Mouse (Mus musculus) neural tube, embryonic 11.5 days (tissue): ENCODE data around the gene Tet2. TPM values are rescaled to one million over a fixed set of nuclear protein-coding genes. Genes with fewer than 3 reads are reported as not detected.

Source experiments
- ATAC-seq: fragments of 200-750 bp; cut with Nextera tagmentation; 2 replicates; pipeline ENCODE4 v1.8.0; 2017; ENCODE audit warnings: moderate number of reproducible peaks, mild to moderate bottlenecking, moderate TSS enrichment, moderate library complexity; ENCODE audit not compliant: insufficient read depth, low FRiP score, low TSS enrichment
- DNase-seq: peaks from one replicate; pipeline ENCODE4 v3.0.0-alpha.2; 2015; ENCODE audit warnings: low spot score
- H3K27ac ChIP-seq: fragments of 300-500 bp; sonication (generic); 2 replicates; pipeline ENCODE4 v1.5.1; 2014; ENCODE audit warnings: low read depth, mild to moderate bottlenecking, low read length
- H3K27me3 ChIP-seq: fragments of 300-500 bp; sonication (generic); 2 replicates; pipeline ENCODE4 v1.6.1; 2014; ENCODE audit warnings: mild to moderate bottlenecking, low read length, mixed read lengths; ENCODE audit not compliant: control insufficient read depth, insufficient read depth
- H3K36me3 ChIP-seq: fragments of 300-500 bp; sonication (generic); 2 replicates; pipeline ENCODE4 v1.6.1; 2014; ENCODE audit warnings: mild to moderate bottlenecking, low read length, moderate library complexity, mixed read lengths; ENCODE audit not compliant: control insufficient read depth, insufficient read depth
- H3K4me1 ChIP-seq: fragments of 300-500 bp; sonication (generic); 2 replicates; pipeline ENCODE4 v1.6.1; 2014; ENCODE audit warnings: low read length, mixed read lengths; ENCODE audit not compliant: control insufficient read depth, insufficient read depth
- H3K4me2 ChIP-seq: fragments of 300-500 bp; sonication (generic); 2 replicates; pipeline ENCODE4 v1.6.1; 2014; ENCODE audit warnings: low read depth, mild to moderate bottlenecking, moderate library complexity
- H3K4me3 ChIP-seq: fragments of 300-500 bp; sonication (generic); 2 replicates; pipeline ENCODE4 v1.5.1; 2014; ENCODE audit warnings: low read depth, low read length
- H3K9ac ChIP-seq: fragments of 300-500 bp; sonication (generic); 2 replicates; pipeline ENCODE4 v1.6.1; 2014; ENCODE audit warnings: mild to moderate bottlenecking, low read length
- H3K9me3 ChIP-seq: fragments of 300-500 bp; sonication (generic); 2 replicates; pipeline ENCODE4 v1.6.1; 2016; ENCODE audit warnings: low read length; ENCODE audit not compliant: control insufficient read depth
- WGBS: fragments of 180-500 bp; shearing (Covaris S2); extraction: QIAGEN DNeasy Blood & Tissue Kit; methylation state at CpG from one replicate; pipeline ENCODE4 v1.1.7; 2014; 5-methylcytosine and 5-hydroxymethylcytosine counted together
- polyA plus RNA-seq: library from polyadenylated mRNA; unstranded; fragments of >200 nt; fragmentation: Nextera tagmentation; extraction: Ambion mirVana; gene quantifications from 2 replicates; pipeline ENCODE4 v1.2.1, GENCODE M21; 2014

Gene Tet2
- polyA plus RNA-seq, 1 experiment from 2014 or later, result 18.3 TPM

- no peaks in the 10 kb centered on the region for H3K27me3 ChIP-seq
- H3K4me2 ChIP-seq, result no peak overlapping the region
- H3K9me3 ChIP-seq, result no peaks in the 10 kb centered on the region
- H3K27ac ChIP-seq, result no peak overlapping the region
- 56% methylated on average over 3 of the region's 3 CpGs for WGBS
- no peak overlapping the region for H3K4me3 ChIP-seq
- DNase-seq (no peak), ATAC-seq (no peak)
- no peaks in the 10 kb centered on the region for H3K36me3 ChIP-seq
- peaks cover 6% of the 10 kb centered on the region; the same call in 1 of the 2 replicates for H3K4me1 ChIP-seq
- no peak overlapping the region for H3K9ac ChIP-seq
Observed at GRCm38 (mm10) chr3:133532806-133533205, 12.1 kb downstream of the Tet2 start.

GRCm38 (mm10) chr3:133532252-133532651 lies 12.7 kb downstream of the Tet2 start:
- Histone ChIP-seq H3K9ac (no peak overlapping the region), H3K27me3 (no peaks in the 10 kb centered on the region), H3K4me3 (no peak overlapping the region), H3K4me2 (no peak overlapping the region), H3K27ac (no peak overlapping the region), H3K9me3 (no peaks in the 10 kb centered on the region), H3K4me1 (peaks cover 6% of the 10 kb centered on the region; the same call in 1 of the 2 replicates), H3K36me3 (no peaks in the 10 kb centered on the region)
- ATAC-seq (no peak), DNase-seq (no peak)
- WGBS, result 84% methylated on average over 6 of the region's 6 CpGs

- DNase-seq (no peak), ATAC-seq (no peak)
- Histone ChIP-seq H3K27ac (no peak overlapping the region), H3K4me1 (peaks cover 6% of the 10 kb centered on the region; the same call in 1 of the 2 replicates), H3K4me2 (no peak overlapping the region), H3K9me3 (no peaks in the 10 kb centered on the region), H3K4me3 (no peak overlapping the region), H3K27me3 (no peaks in the 10 kb centered on the region), H3K9ac (no peak overlapping the region), H3K36me3 (no peaks in the 10 kb centered on the region)
- WGBS, result 81% methylated on average over 2 of the region's 2 CpGs
Observed at GRCm38 (mm10) chr3:133531101-133531500, 13.8 kb downstream of the Tet2 start.

GRCm38 (mm10) chr3:133530664-133531063 lies 14.3 kb downstream of the Tet2 start:
- WGBS, result 85% methylated on average over 3 of the region's 3 CpGs

GRCm38 (mm10) chr3:133526119-133526723 lies 18.7 kb downstream of the Tet2 start:
- H3K27me3 ChIP-seq, result no peaks in the 10 kb centered on the region
- no peak overlapping the region for H3K27ac ChIP-seq
- H3K4me1 ChIP-seq, result no peaks in the 10 kb centered on the region
- H3K36me3 ChIP-seq, result no peaks in the 10 kb centered on the region
- DNase-seq (no peak), ATAC-seq (no peak)
- 92% methylated on average over 4 of the region's 4 CpGs for WGBS
- H3K4me3 ChIP-seq, result no peak overlapping the region
- H3K9ac ChIP-seq, result no peak overlapping the region
- H3K9me3 ChIP-seq, result no peaks in the 10 kb centered on the region
- H3K4me2 ChIP-seq, result no peak overlapping the region

More at GRCm38 (mm10) chr3:133530664-133531063, 14.3 kb downstream of the Tet2 start:
- ATAC-seq, result no peak
- Histone ChIP-seq H3K4me1 (peaks cover 6% of the 10 kb centered on the region; the same call in 1 of the 2 replicates), H3K4me3 (no peak overlapping the region), H3K27ac (no peak overlapping the region), H3K4me2 (no peak overlapping the region), H3K36me3 (no peaks in the 10 kb centered on the region), H3K9ac (no peak overlapping the region), H3K27me3 (no peaks in the 10 kb centered on the region), H3K9me3 (no peaks in the 10 kb centered on the region)
- no peak for DNase-seq

- no peak for ATAC-seq
- H3K4me3 ChIP-seq, result no peak overlapping the region
- no peak overlapping the region for H3K9ac ChIP-seq
- no peaks in the 10 kb centered on the region for H3K36me3 ChIP-seq
- WGBS, result 86% methylated on average over 1 of the region's 1 CpGs
- no peak overlapping the region for H3K4me2 ChIP-seq
- H3K4me1 ChIP-seq, result no peaks in the 10 kb centered on the region
- H3K27me3 ChIP-seq, result no peaks in the 10 kb centered on the region
- DNase-seq, result no peak
- H3K9me3 ChIP-seq, result no peaks in the 10 kb centered on the region
- H3K27ac ChIP-seq, result no peak overlapping the region
Observed at GRCm38 (mm10) chr3:133525578-133525977, 19.4 kb downstream of the Tet2 start.

GRCm38 (mm10) chr3:133524341-133525050 lies 20.4 kb downstream of the Tet2 start:
- 89% methylated on average over 4 of the region's 4 CpGs for WGBS
- no peaks in the 10 kb centered on the region for H3K36me3 ChIP-seq

GRCm38 (mm10) chr3:133523191-133523590 lies 21.7 kb downstream of the Tet2 start:
- DNase-seq (no peak), ATAC-seq (no peak)
- H3K4me2 ChIP-seq, result no peak overlapping the region
- WGBS, result 92% methylated on average over 6 of the region's 6 CpGs
- H3K4me3 ChIP-seq, result no peak overlapping the region
- H3K4me1 ChIP-seq, result no peaks in the 10 kb centered on the region
- H3K36me3 ChIP-seq, result no peaks in the 10 kb centered on the region
- no peaks in the 10 kb centered on the region for H3K9me3 ChIP-seq
- no peak overlapping the region for H3K9ac ChIP-seq
- H3K27me3 ChIP-seq, result no peaks in the 10 kb centered on the region
- H3K27ac ChIP-seq, result no peak overlapping the region

More at GRCm38 (mm10) chr3:133524341-133525050, 20.4 kb downstream of the Tet2 start:
- Histone ChIP-seq H3K27ac (no peak overlapping the region), H3K4me1 (no peaks in the 10 kb centered on the region), H3K4me3 (no peak overlapping the region), H3K9ac (no peak overlapping the region), H3K4me2 (no peak overlapping the region), H3K27me3 (no peaks in the 10 kb centered on the region), H3K9me3 (no peaks in the 10 kb centered on the region)
- ATAC-seq (no peak), DNase-seq (no peak)

- no peak for ATAC-seq
- WGBS, result 84% methylated on average over 7 of the region's 7 CpGs
- Histone ChIP-seq H3K27me3 (no peaks in the 10 kb centered on the region), H3K9me3 (no peaks in the 10 kb centered on the region), H3K9ac (no peak overlapping the region), H3K36me3 (no peaks in the 10 kb centered on the region), H3K4me1 (no peaks in the 10 kb centered on the region), H3K4me3 (no peak overlapping the region), H3K4me2 (no peak overlapping the region), H3K27ac (no peak overlapping the region)
- DNase-seq, result no peak
Observed at GRCm38 (mm10) chr3:133522289-133522688, 22.6 kb downstream of the Tet2 start.
